Mouse (Mus musculus) E14TG2a.4 (cell line): ENCODE measurements around the gene Ifnar2.

Experiments
- CTCF ChIP-seq: conservative IDR thresholded peaks from 2 replicates; pipeline ENCODE4 v1.5.1; 2014; ENCODE audit warnings: low read length
- NANOG ChIP-seq: IDR thresholded peaks from 2 replicates; pipeline ENCODE4 v1.6.1; 2014; ENCODE audit warnings: borderline replicate concordance, low read length, mixed read lengths

DNA sequence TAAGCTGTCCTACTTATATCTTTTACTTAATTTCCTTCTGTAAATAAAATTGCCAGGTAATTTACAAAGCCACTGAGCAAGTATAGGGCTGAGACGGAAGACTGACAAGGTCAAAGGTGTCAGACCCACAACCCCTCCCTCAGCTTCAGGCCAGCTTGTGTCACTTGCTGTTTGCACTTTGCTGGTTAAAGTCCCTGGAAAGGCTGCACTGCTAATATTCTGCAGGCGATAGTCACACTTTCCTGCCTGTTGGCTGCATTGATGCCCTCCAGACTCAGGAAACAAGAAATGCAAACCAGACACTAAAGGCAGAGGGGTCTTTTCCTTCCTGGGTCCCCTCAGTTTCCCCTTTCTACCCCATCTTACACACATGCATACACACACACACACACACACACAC, 10.6 kb upstream of the Ifnar2 start:
- no peak for TF ChIP-seq CTCF
- TF ChIP-seq NANOG: no peak
